Mouse (Mus musculus): ENCODE data around the gene Ccdc183.

DNA sequence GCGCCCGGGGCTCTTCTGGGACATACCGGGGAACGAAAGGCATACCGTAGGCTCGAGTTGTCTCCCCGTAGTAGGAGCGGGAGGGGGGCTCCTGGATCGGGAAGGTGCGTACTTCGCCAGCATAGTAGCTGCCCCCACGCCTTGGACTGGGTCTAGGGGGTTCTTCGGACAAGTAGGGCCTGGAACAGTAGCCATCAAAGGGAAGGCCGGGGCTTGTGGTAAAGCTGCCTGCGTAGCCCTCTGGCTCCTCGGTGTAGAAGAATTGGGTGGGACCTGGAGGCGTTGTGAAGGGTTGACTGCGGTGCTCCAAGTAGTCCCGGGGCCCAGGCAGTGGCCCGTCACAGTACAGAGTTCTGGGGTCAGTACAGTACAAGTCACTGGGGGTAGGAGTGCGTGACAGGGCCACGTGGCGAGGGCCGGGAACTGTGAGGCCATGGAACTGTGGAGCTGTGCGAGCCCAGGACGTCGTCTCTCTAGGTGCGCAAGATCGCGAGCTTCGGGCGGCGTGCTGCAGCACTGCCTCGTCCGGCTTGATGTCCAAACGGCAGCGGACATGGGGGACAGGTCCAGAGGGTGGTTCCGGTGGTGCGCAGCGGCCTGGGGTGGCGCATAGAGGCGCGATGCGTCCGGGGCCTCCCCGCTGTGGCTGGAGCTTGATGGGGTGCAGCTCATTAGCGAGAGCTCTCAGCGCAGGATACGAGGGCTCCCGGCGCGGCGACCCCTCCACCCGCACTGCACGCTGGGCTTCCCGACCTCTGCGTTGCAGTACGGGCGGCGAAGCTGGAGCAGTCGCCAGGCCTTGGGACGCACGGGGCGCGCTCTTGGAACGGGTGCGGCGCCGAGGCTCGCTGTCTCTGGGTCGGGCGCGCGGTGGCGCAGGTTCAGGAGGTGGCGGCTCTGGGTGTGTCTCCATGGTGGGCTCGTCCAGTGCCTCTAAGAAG is 38.4 kb downstream of the Ccdc183 start:
- TF ChIP-seq CTCF (conservative IDR thresholded peaks at IDR 0.05; ENCODE audit: low read length): no peak
- no peak for TF ChIP-seq POU5F1 (IDR thresholded peaks at IDR 0.05; ENCODE audit: borderline replicate concordance, low read length)
